Mouse (Mus musculus) urinary bladder, postnatal 25 days (tissue): ENCODE measurements around the gene Cyp2d12.
"Not testable (repeated sequence)": the region's sequence is repeated elsewhere in the genome, so short reads cannot be mapped to it uniquely, and the experiment has no call there.

ENCODE experiments used
- DNase-seq: peaks from one replicate; pipeline ENCODE4 v3.0.0; 2022; ENCODE audit warnings: low spot score

Gene Cyp2d12

DNA sequence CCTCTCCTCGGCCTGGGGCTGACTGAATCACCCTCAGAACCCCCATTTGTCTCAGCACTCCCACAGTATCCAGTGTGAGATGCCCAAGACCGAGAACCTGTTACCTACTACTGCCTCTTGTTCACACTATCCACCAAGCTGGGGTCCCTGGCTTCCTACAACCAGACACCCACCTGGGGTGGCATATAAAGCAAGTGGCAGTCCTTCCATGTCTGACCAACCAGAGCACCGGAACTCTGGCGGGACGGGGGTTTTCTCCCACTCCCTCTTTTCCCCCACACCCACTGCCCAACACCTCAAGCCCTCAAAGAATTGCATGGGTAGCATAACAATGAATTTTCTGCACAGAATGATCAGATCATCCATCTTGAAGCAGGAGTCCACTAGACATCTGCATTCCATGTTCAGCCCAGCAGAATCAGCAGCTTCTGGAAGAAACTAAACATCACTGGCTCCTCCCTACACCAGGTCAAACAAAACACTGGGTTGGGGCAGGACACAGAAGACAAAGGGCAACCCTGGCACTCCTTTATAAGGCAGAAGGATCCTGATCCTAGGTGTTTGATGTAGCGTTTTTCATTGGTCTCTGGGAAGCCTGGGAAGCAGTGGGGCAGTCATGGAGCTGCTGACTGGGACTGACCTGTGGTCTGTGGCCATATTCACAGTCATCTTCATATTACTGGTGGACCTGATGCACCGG, at the start of gene Cyp2d12:
TSS of gene Cyp2d12 (plus strand) at position 542 of the 700 bp plus-strand sequence.
- no peak for DNase-seq

- no peak for DNase-seq
Observed at GRCm38 (mm10) chr15:82506971-82507370, 47.9 kb upstream of the Cyp2d12 start.

DNA sequence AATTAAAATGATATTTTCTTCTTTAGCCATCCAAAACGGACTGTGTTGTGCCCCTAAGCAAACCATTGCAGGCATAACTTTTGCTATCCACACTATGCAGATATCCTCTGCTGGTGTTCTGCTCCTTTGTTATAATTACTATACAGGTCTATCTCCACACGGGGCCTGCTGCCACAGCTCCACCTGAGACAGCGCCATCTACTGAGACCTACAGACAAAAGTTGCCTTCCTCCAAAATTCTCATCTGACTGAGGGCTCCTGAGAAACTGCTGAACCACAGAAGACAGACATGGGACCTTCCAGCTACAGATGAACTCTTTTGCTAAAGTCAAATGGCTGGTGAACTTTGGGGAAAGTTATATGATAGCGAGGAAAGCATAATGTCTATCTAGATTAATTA, 47.1 kb upstream of the Cyp2d12 start:
- DNase-seq, result not testable (repeated sequence)

GRCm38 (mm10) chr15:82509495-82509894, 45.4 kb upstream of the Cyp2d12 start:
- not testable (repeated sequence) for DNase-seq

DNA sequence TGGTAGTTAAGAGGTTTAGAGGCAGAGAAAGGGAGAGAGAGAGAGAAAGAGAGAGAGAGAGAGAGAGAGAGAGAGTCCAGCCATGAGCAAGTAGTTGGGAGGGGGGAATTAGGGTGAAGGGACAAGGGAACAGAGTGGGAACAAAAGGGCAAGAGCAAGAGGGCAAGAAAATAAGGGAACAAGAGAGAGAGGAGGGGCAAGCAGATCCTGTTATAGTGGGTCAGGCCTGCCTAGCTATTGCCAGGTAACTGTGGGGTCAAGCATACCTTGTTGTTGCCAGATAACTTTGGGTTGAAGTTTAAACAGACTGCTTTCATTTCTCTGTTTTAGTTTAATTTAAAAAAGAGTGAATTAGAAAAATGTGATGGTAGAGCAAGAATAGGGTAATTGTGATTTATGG, 44.4 kb upstream of the Cyp2d12 start:
- DNase-seq, result not testable (repeated sequence)

DNA sequence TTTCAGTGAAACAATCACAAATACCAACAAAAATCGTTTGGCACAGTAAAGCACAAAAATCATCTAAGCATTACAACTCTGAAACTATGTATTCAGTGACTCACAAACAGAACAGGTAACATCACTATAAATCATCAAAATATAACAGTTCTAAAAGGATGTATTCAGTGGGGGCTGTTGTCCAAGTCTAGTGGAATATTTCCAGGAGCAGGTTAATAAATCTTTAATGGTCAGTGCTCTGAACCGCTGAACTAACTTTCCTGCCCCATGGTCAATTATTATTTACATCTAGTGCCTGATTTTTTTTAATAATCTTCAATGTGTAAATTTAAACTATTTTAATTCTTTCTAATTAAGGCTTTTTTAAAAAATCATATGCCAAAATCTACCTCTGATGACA, 42.8 kb upstream of the Cyp2d12 start:
- not testable (repeated sequence) for DNase-seq

DNA sequence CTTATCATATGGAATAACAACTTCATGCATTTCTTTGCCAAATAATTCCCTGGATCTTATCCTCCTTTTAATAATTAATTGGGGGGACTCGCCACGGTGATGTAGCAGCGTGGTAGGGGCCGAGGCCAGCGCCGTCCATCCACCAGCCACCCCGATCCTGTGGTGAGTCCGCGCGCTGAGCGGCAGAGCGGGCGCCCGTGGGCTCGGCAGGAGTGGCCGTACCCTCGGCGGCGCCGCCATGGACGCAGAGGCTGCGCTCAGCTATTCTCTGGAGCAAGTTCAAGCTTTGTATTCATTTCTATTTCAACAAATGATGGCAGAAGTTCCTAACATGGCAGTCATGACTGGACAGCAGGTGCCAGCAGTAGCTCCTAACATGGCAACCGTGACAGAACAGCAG, 38.7 kb upstream of the Cyp2d12 start:
- DNase-seq, result not testable (repeated sequence)

- not testable (repeated sequence) for DNase-seq
Observed at GRCm38 (mm10) chr15:82527371-82527770, 27.5 kb upstream of the Cyp2d12 start.

GRCm38 (mm10) chr15:82532721-82533120, 22.2 kb upstream of the Cyp2d12 start:
- not testable (repeated sequence) for DNase-seq

GRCm38 (mm10) chr15:82542976-82543375, 11.9 kb upstream of the Cyp2d12 start:
- not testable (repeated sequence) for DNase-seq

GRCm38 (mm10) chr15:82544561-82544960, 10.3 kb upstream of the Cyp2d12 start:
- not testable (repeated sequence) for DNase-seq

DNA sequence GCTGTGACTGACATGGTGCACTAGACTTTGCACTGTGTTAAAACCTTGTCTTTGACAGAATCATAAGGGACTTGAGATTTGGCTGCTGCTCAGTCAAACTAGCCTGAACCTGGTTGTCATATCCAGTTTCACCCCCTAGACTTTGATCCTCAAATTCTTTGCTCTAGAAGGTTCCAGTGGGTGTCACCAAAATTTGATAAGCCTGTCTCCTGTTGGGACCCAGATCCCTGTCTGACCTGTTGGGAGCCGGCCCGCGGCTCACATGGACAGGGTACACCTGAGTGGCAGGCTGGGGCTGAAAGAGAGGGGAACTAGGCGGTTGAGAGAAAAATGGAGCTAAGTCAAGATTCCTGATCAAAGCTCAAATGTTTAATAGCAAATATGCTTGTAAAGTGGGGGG, 7.1 kb upstream of the Cyp2d12 start:
- DNase-seq, result not testable (repeated sequence)

GRCm38 (mm10) chr15:82553211-82553610, 1.7 kb upstream of the Cyp2d12 start:
- DNase-seq, result not testable (repeated sequence)

DNA sequence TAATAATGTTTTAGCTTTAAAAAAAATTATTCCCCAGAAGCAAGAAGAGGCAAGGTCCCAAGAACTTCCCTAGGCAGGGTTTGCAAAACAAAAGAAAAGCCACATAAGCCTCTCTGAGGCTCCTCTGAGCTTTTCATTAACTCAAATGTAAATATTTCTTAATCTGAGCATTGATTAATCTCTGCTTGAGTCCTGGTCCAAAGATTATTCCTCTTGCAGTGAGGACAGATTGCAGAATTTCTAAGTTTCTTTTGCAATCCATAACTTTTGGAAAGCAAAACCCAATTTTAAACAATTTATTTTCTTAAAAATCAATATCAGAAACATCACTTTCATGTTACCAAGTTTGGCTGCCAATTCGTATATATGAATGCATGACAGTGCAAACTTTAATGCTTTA, 18.0 kb downstream of the Cyp2d12 start:
- DNase-seq, result no peak

GRCm38 (mm10) chr15:82579071-82579470, 24.2 kb downstream of the Cyp2d12 start:
- no peak for DNase-seq

DNA sequence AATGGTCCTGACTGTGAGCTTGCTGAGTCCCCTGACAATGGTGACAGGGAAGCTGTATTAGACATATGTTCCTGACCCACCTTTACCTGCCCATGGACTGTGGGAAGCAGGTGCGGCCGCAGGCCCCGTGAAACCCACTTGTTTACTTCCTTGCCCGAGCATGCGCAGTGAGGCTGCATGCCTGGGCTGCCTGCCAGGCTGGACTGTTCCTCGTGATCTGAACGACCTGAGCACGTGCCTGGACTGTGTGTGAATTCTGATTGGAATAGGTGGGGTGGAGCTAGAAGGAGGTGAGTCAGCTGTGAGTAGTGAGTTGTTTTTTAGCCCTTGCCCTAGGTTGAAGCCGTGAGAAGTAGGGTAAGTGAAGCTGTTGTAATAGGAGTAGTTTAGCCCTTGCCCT, 27.7 kb downstream of the Cyp2d12 start:
- DNase-seq, result no peak
